Mouse (Mus musculus): ENCODE measurements around the gene Itga11. TPM values are rescaled to one million over a fixed set of nuclear protein-coding genes. Genes with fewer than 3 reads are reported as not detected.

Gene Itga11
- polyA plus RNA-seq, 1 experiment from 2014 or later, result 0.73 TPM

- Histone ChIP-seq H3K36me3 (ENCODE audit: control insufficient read depth, insufficient read depth, low read length) (no peaks in the 10 kb centered on the region), H3K9ac (ENCODE audit: low read length) (no peak overlapping the region)
- ATAC-seq (ENCODE audit: low read depth), result peak; percentile 74
Observed at GRCm38 (mm10) chr9:62675172-62675571, 2.5 kb upstream of the Itga11 start.

GRCm38 (mm10) chr9:62678550-62679155 lies 1.0 kb downstream of the Itga11 start:
- Histone ChIP-seq H3K36me3 (ENCODE audit: control insufficient read depth, insufficient read depth, low read length) (no peaks in the 10 kb centered on the region), H3K4me2 (ENCODE audit: low read depth, low read length) (peak overlapping the region; percentile 88), H3K9ac (ENCODE audit: low read length) (peak overlapping the region; percentile 60), H3K27me3 (ENCODE audit: control insufficient read depth, insufficient read depth, low read depth, low read length) (peaks cover 29% of the 10 kb centered on the region), H3K4me3 (ENCODE audit: low read length) (peak overlapping the region; percentile 44), H3K4me1 (replicated peaks; ENCODE audit: control insufficient read depth, insufficient read depth, low read length) (peaks cover 15% of the 10 kb centered on the region), H3K9me3 (ENCODE audit: control insufficient read depth, low read length) (no peaks in the 10 kb centered on the region), H3K27ac (ENCODE audit: low read length) (no peak overlapping the region)
- WGBS, result 6% methylated on average over 22 of the region's 22 CpGs
- ATAC-seq (ENCODE audit: low read depth), result no peak

More at GRCm38 (mm10) chr9:62675172-62675571, 2.5 kb upstream of the Itga11 start:
- Histone ChIP-seq H3K27me3 (ENCODE audit: control insufficient read depth, insufficient read depth, low read depth, low read length) (peaks cover 29% of the 10 kb centered on the region), H3K4me2 (ENCODE audit: low read depth, low read length) (no peak overlapping the region), H3K27ac (ENCODE audit: low read length) (no peak overlapping the region), H3K4me3 (ENCODE audit: low read length) (no peak overlapping the region), H3K4me1 (replicated peaks; ENCODE audit: control insufficient read depth, insufficient read depth, low read length) (peaks cover 15% of the 10 kb centered on the region), H3K9me3 (ENCODE audit: control insufficient read depth, low read length) (no peaks in the 10 kb centered on the region)
- 56% methylated on average over 1 of the region's 1 CpGs for WGBS

GRCm38 (mm10) chr9:62679398-62679797 lies 1.8 kb downstream of the Itga11 start:
- WGBS, result 68% methylated on average over 4 of the region's 4 CpGs
- H3K4me2 ChIP-seq (ENCODE audit: low read depth, low read length), result no peak overlapping the region
- no peak overlapping the region for H3K4me3 ChIP-seq (ENCODE audit: low read length)

GRCm38 (mm10) chr9:62684311-62684710 lies 6.7 kb downstream of the Itga11 start:
- no peak for ATAC-seq (ENCODE audit: low read depth)
- WGBS, result 80% methylated on average over 7 of the region's 7 CpGs
- no peak overlapping the region for H3K9ac ChIP-seq (ENCODE audit: low read length)

More at GRCm38 (mm10) chr9:62679398-62679797, 1.8 kb downstream of the Itga11 start:
- Histone ChIP-seq H3K27ac (ENCODE audit: low read length) (no peak overlapping the region), H3K9me3 (ENCODE audit: control insufficient read depth, low read length) (no peaks in the 10 kb centered on the region), H3K36me3 (ENCODE audit: control insufficient read depth, insufficient read depth, low read length) (no peaks in the 10 kb centered on the region), H3K9ac (ENCODE audit: low read length) (no peak overlapping the region), H3K27me3 (ENCODE audit: control insufficient read depth, insufficient read depth, low read depth, low read length) (peaks cover 29% of the 10 kb centered on the region), H3K4me1 (replicated peaks; ENCODE audit: control insufficient read depth, insufficient read depth, low read length) (peaks cover 15% of the 10 kb centered on the region)
- ATAC-seq (ENCODE audit: low read depth), result no peak

GRCm38 (mm10) chr9:62689748-62690147 lies 12.1 kb downstream of the Itga11 start:
- WGBS, result 63% methylated on average over 10 of the region's 10 CpGs
- Histone ChIP-seq H3K4me3 (ENCODE audit: low read length) (no peak overlapping the region), H3K4me2 (ENCODE audit: low read depth, low read length) (no peak overlapping the region), H3K36me3 (ENCODE audit: control insufficient read depth, insufficient read depth, low read length) (no peaks in the 10 kb centered on the region), H3K27me3 (ENCODE audit: control insufficient read depth, insufficient read depth, low read depth, low read length) (no peaks in the 10 kb centered on the region), H3K9ac (ENCODE audit: low read length) (no peak overlapping the region), H3K4me1 (replicated peaks; ENCODE audit: control insufficient read depth, insufficient read depth, low read length) (no peaks in the 10 kb centered on the region), H3K9me3 (ENCODE audit: control insufficient read depth, low read length) (no peaks in the 10 kb centered on the region), H3K27ac (ENCODE audit: low read length) (no peak overlapping the region)
- ATAC-seq (ENCODE audit: low read depth), result peak; percentile 69; the same call in 1 of the 2 replicates

More at GRCm38 (mm10) chr9:62684311-62684710, 6.7 kb downstream of the Itga11 start:
- no peaks in the 10 kb centered on the region for H3K9me3 ChIP-seq (ENCODE audit: control insufficient read depth, low read length)
- H3K36me3 ChIP-seq (ENCODE audit: control insufficient read depth, insufficient read depth, low read length), result no peaks in the 10 kb centered on the region
- H3K4me3 ChIP-seq (ENCODE audit: low read length), result no peak overlapping the region
- no peak overlapping the region for H3K4me2 ChIP-seq (ENCODE audit: low read depth, low read length)
- H3K4me1 ChIP-seq (replicated peaks; ENCODE audit: control insufficient read depth, insufficient read depth, low read length), result no peaks in the 10 kb centered on the region
- no peak overlapping the region for H3K27ac ChIP-seq (ENCODE audit: low read length)
- peaks cover 5% of the 10 kb centered on the region; the same call in 1 of the 2 replicates for H3K27me3 ChIP-seq (ENCODE audit: control insufficient read depth, insufficient read depth, low read depth, low read length)

- H3K4me1 ChIP-seq (replicated peaks; ENCODE audit: control insufficient read depth, insufficient read depth, low read length), result no peaks in the 10 kb centered on the region
- no peaks in the 10 kb centered on the region for H3K9me3 ChIP-seq (ENCODE audit: control insufficient read depth, low read length)
- H3K9ac ChIP-seq (ENCODE audit: low read length), result no peak overlapping the region
- 75% methylated on average over 5 of the region's 5 CpGs for WGBS
- no peak for ATAC-seq (ENCODE audit: low read depth)
- H3K27me3 ChIP-seq (ENCODE audit: control insufficient read depth, insufficient read depth, low read depth, low read length), result no peaks in the 10 kb centered on the region
- no peaks in the 10 kb centered on the region for H3K36me3 ChIP-seq (ENCODE audit: control insufficient read depth, insufficient read depth, low read length)
- no peak overlapping the region for H3K27ac ChIP-seq (ENCODE audit: low read length)
- no peak overlapping the region for H3K4me2 ChIP-seq (ENCODE audit: low read depth, low read length)
- no peak overlapping the region for H3K4me3 ChIP-seq (ENCODE audit: low read length)
Observed at GRCm38 (mm10) chr9:62694054-62694453, 16.4 kb downstream of the Itga11 start.

GRCm38 (mm10) chr9:62695210-62695609 lies 17.6 kb downstream of the Itga11 start:
- no peaks in the 10 kb centered on the region for H3K27me3 ChIP-seq (ENCODE audit: control insufficient read depth, insufficient read depth, low read depth, low read length)
- no peak overlapping the region for H3K4me3 ChIP-seq (ENCODE audit: low read length)
- WGBS, result 49% methylated on average over 9 of the region's 9 CpGs
- H3K27ac ChIP-seq (ENCODE audit: low read length), result no peak overlapping the region
- no peaks in the 10 kb centered on the region for H3K36me3 ChIP-seq (ENCODE audit: control insufficient read depth, insufficient read depth, low read length)
- no peaks in the 10 kb centered on the region for H3K9me3 ChIP-seq (ENCODE audit: control insufficient read depth, low read length)
- no peaks in the 10 kb centered on the region for H3K4me1 ChIP-seq (replicated peaks; ENCODE audit: control insufficient read depth, insufficient read depth, low read length)
- no peak for ATAC-seq (ENCODE audit: low read depth)
- no peak overlapping the region for H3K9ac ChIP-seq (ENCODE audit: low read length)
- H3K4me2 ChIP-seq (ENCODE audit: low read depth, low read length), result no peak overlapping the region

- Histone ChIP-seq H3K27ac (ENCODE audit: low read length) (no peak overlapping the region), H3K9me3 (ENCODE audit: control insufficient read depth, low read length) (no peaks in the 10 kb centered on the region), H3K36me3 (ENCODE audit: control insufficient read depth, insufficient read depth, low read length) (no peaks in the 10 kb centered on the region), H3K9ac (ENCODE audit: low read length) (no peak overlapping the region), H3K4me2 (ENCODE audit: low read depth, low read length) (no peak overlapping the region), H3K4me1 (replicated peaks; ENCODE audit: control insufficient read depth, insufficient read depth, low read length) (no peaks in the 10 kb centered on the region), H3K27me3 (ENCODE audit: control insufficient read depth, insufficient read depth, low read depth, low read length) (no peaks in the 10 kb centered on the region), H3K4me3 (ENCODE audit: low read length) (no peak overlapping the region)
- 67% methylated on average over 4 of the region's 4 CpGs for WGBS
- no peak for ATAC-seq (ENCODE audit: low read depth)
Observed at GRCm38 (mm10) chr9:62696799-62697198, 19.2 kb downstream of the Itga11 start.

- WGBS, result 83% methylated on average over 4 of the region's 4 CpGs
Observed at GRCm38 (mm10) chr9:62707267-62707666, 29.6 kb downstream of the Itga11 start.

More at GRCm38 (mm10) chr9:62707267-62707666, 29.6 kb downstream of the Itga11 start:
- H3K27ac ChIP-seq (ENCODE audit: low read length), result no peak overlapping the region
- no peak overlapping the region for H3K4me2 ChIP-seq (ENCODE audit: low read depth, low read length)
- H3K36me3 ChIP-seq (ENCODE audit: control insufficient read depth, insufficient read depth, low read length), result no peaks in the 10 kb centered on the region
- peaks cover 6% of the 10 kb centered on the region; the same call in 1 of the 2 replicates for H3K4me1 ChIP-seq (replicated peaks; ENCODE audit: control insufficient read depth, insufficient read depth, low read length)
- no peak for ATAC-seq (ENCODE audit: low read depth)
- no peak overlapping the region for H3K9ac ChIP-seq (ENCODE audit: low read length)
- no peak overlapping the region for H3K4me3 ChIP-seq (ENCODE audit: low read length)
- H3K27me3 ChIP-seq (ENCODE audit: control insufficient read depth, insufficient read depth, low read depth, low read length), result no peaks in the 10 kb centered on the region
- no peaks in the 10 kb centered on the region for H3K9me3 ChIP-seq (ENCODE audit: control insufficient read depth, low read length)
